Mouse (Mus musculus): ENCODE measurements around the gene Cutal. TPM values are rescaled to one million over a fixed set of nuclear protein-coding genes. Genes with fewer than 3 reads are reported as not detected.

Gene Cutal
- polyA plus RNA-seq, 1 experiment from 2014 or later: 0.24 TPM

GRCm38 (mm10) chr2:34906861-34907604, 32.8 kb downstream of the Cutal start:
- H3K4me3 ChIP-seq: no peak overlapping the region

GRCm38 (mm10) chr2:34909719-34910118, 35.5 kb downstream of the Cutal start:
- H3K9ac ChIP-seq (replicated peaks): no peak overlapping the region
- peaks cover 20% of the 10 kb centered on the region for H3K4me1 ChIP-seq
- WGBS: 94% methylated on average over 4 of the region's 4 CpGs
- no peak overlapping the region for H3K4me2 ChIP-seq (replicated peaks)
- no peak for ATAC-seq (replicated peaks)
- H3K9me3 ChIP-seq: no peaks in the 10 kb centered on the region
- H3K27ac ChIP-seq (replicated peaks): no peak overlapping the region
- no peak overlapping the region for H3K4me3 ChIP-seq
- H3K36me3 ChIP-seq: no peaks in the 10 kb centered on the region
- peaks cover 6% of the 10 kb centered on the region; the same call in 1 of the 2 replicates for H3K27me3 ChIP-seq

More at GRCm38 (mm10) chr2:34906861-34907604, 32.8 kb downstream of the Cutal start:
- H3K9me3 ChIP-seq: no peaks in the 10 kb centered on the region
- H3K27me3 ChIP-seq: no peaks in the 10 kb centered on the region
- H3K4me2 ChIP-seq (replicated peaks): no peak overlapping the region
- ATAC-seq (replicated peaks): no peak
- 58% methylated on average over 12 of the region's 12 CpGs for WGBS
- no peak overlapping the region for H3K27ac ChIP-seq (replicated peaks)
- no peak overlapping the region for H3K9ac ChIP-seq (replicated peaks)
- peaks cover 11% of the 10 kb centered on the region for H3K4me1 ChIP-seq
- no peaks in the 10 kb centered on the region for H3K36me3 ChIP-seq

GRCm38 (mm10) chr2:34911871-34912270, 37.7 kb downstream of the Cutal start:
- Histone ChIP-seq H3K27me3 (peaks cover 15% of the 10 kb centered on the region; the same call in 1 of the 2 replicates), H3K36me3 (no peaks in the 10 kb centered on the region), H3K9ac (replicated peaks) (no peak overlapping the region), H3K9me3 (no peaks in the 10 kb centered on the region), H3K4me3 (no peak overlapping the region), H3K4me1 (peaks cover 17% of the 10 kb centered on the region), H3K4me2 (replicated peaks) (no peak overlapping the region), H3K27ac (replicated peaks) (no peak overlapping the region)
- ATAC-seq (replicated peaks): no peak
- WGBS: 81% methylated on average over 5 of the region's 5 CpGs

GRCm38 (mm10) chr2:34912613-34913012, 38.4 kb downstream of the Cutal start:
- Histone ChIP-seq H3K27me3 (peaks cover 15% of the 10 kb centered on the region; the same call in 1 of the 2 replicates), H3K4me3 (peak overlapping the region; percentile 50), H3K9me3 (no peaks in the 10 kb centered on the region), H3K4me1 (peaks cover 17% of the 10 kb centered on the region), H3K27ac (replicated peaks) (no peak overlapping the region), H3K9ac (replicated peaks) (0 out of 2 replicates have a peak overlapping the region, but pooled peaks have one; percentile 49), H3K4me2 (replicated peaks) (peak overlapping the region; percentile 79), H3K36me3 (no peaks in the 10 kb centered on the region)
- 39% methylated on average over 7 of the region's 7 CpGs for WGBS
- no peak for ATAC-seq (replicated peaks)

- peaks cover 17% of the 10 kb centered on the region for H3K4me1 ChIP-seq
- H3K9me3 ChIP-seq: no peaks in the 10 kb centered on the region
- H3K36me3 ChIP-seq: no peaks in the 10 kb centered on the region
- WGBS: under 1% methylated on average over 56 of the region's 64 CpGs
- peak within 1 kb of the TSS; percentile 49 for H3K9ac ChIP-seq (replicated peaks)
- H3K27me3 ChIP-seq: peaks cover 15% of the 10 kb centered on the region; the same call in 1 of the 2 replicates
- peak within 1 kb of the TSS; percentile 50 for H3K4me3 ChIP-seq
- H3K4me2 ChIP-seq (replicated peaks): peak within 1 kb of the TSS; percentile 79
- no peak within 1 kb of the TSS; the same call in 1 of the 2 replicates for H3K27ac ChIP-seq (replicated peaks)
- peak; percentile 63 for ATAC-seq (replicated peaks)
These were observed 39.2 kb downstream of the Cutal start, which contains the start of gene Phf19 for GRCm38 (mm10) chr2:34913218-34914068. TSS of gene Phf19 (minus strand) at chr2:34914026.

GRCm38 (mm10) chr2:34914069-34914822, 40.0 kb downstream of the Cutal start:
- H3K4me3 ChIP-seq: peak overlapping the region; percentile 50
- H3K9ac ChIP-seq (replicated peaks): peak overlapping the region; percentile 49
- H3K27ac ChIP-seq (replicated peaks): no peak overlapping the region
- H3K4me1 ChIP-seq: peaks cover 17% of the 10 kb centered on the region
- no peaks in the 10 kb centered on the region for H3K36me3 ChIP-seq
- peak; percentile 66 for ATAC-seq (replicated peaks)
- H3K27me3 ChIP-seq: peaks cover 15% of the 10 kb centered on the region; the same call in 1 of the 2 replicates
- peak overlapping the region; percentile 79 for H3K4me2 ChIP-seq (replicated peaks)
- no peaks in the 10 kb centered on the region for H3K9me3 ChIP-seq
- 3% methylated on average over 44 of the region's 50 CpGs for WGBS

- peak overlapping the region; percentile 50; the same call in 1 of the 2 replicates for H3K4me3 ChIP-seq
These were observed 40.6 kb downstream of the Cutal start for GRCm38 (mm10) chr2:34914823-34915082.

GRCm38 (mm10) chr2:34915103-34915502, 40.9 kb downstream of the Cutal start:
- no peak overlapping the region for H3K4me3 ChIP-seq

More at GRCm38 (mm10) chr2:34914823-34915082, 40.6 kb downstream of the Cutal start:
- H3K27ac ChIP-seq (replicated peaks): no peak overlapping the region
- H3K9me3 ChIP-seq: no peaks in the 10 kb centered on the region
- H3K4me2 ChIP-seq (replicated peaks): peak overlapping the region; percentile 79; the same call in 1 of the 2 replicates
- 6% methylated on average over 2 of the region's 2 CpGs for WGBS
- peaks cover 17% of the 10 kb centered on the region for H3K4me1 ChIP-seq
- H3K9ac ChIP-seq (replicated peaks): peak overlapping the region; percentile 49; the same call in 1 of the 2 replicates
- no peak for ATAC-seq (replicated peaks)
- H3K27me3 ChIP-seq: peaks cover 15% of the 10 kb centered on the region; the same call in 1 of the 2 replicates
- H3K36me3 ChIP-seq: no peaks in the 10 kb centered on the region

GRCm38 (mm10) chr2:34920144-34920543, 45.9 kb downstream of the Cutal start:
- Histone ChIP-seq H3K27ac (replicated peaks) (no peak overlapping the region), H3K4me3 (no peak overlapping the region), H3K4me2 (replicated peaks) (no peak overlapping the region), H3K9me3 (no peaks in the 10 kb centered on the region), H3K9ac (replicated peaks) (no peak overlapping the region), H3K27me3 (peaks cover 5% of the 10 kb centered on the region; the same call in 1 of the 2 replicates), H3K4me1 (no peaks in the 10 kb centered on the region), H3K36me3 (no peaks in the 10 kb centered on the region)
- ATAC-seq (replicated peaks): no peak
- 67% methylated on average over 2 of the region's 2 CpGs for WGBS

More at GRCm38 (mm10) chr2:34915103-34915502, 40.9 kb downstream of the Cutal start:
- ATAC-seq (replicated peaks): no peak
- no peaks in the 10 kb centered on the region for H3K36me3 ChIP-seq
- H3K9ac ChIP-seq (replicated peaks): no peak overlapping the region
- WGBS: 63% methylated on average over 2 of the region's 2 CpGs
- no peaks in the 10 kb centered on the region for H3K9me3 ChIP-seq
- H3K27me3 ChIP-seq: peaks cover 15% of the 10 kb centered on the region; the same call in 1 of the 2 replicates
- H3K27ac ChIP-seq (replicated peaks): no peak overlapping the region
- H3K4me2 ChIP-seq (replicated peaks): no peak overlapping the region
- H3K4me1 ChIP-seq: peaks cover 17% of the 10 kb centered on the region

- Histone ChIP-seq H3K9me3 (no peaks in the 10 kb centered on the region), H3K9ac (replicated peaks) (no peak overlapping the region), H3K4me1 (no peaks in the 10 kb centered on the region), H3K27me3 (no peaks in the 10 kb centered on the region), H3K27ac (replicated peaks) (no peak overlapping the region), H3K36me3 (no peaks in the 10 kb centered on the region), H3K4me3 (no peak overlapping the region), H3K4me2 (replicated peaks) (no peak overlapping the region)
- no peak for ATAC-seq (replicated peaks)
- WGBS: 29% methylated on average over 2 of the region's 2 CpGs
These were observed 48.5 kb downstream of the Cutal start for GRCm38 (mm10) chr2:34922729-34923128.

GRCm38 (mm10) chr2:34927320-34927719, 53.1 kb downstream of the Cutal start:
- no peaks in the 10 kb centered on the region for H3K9me3 ChIP-seq
- H3K27ac ChIP-seq (replicated peaks): no peak overlapping the region
- H3K9ac ChIP-seq (replicated peaks): no peak overlapping the region
- H3K4me3 ChIP-seq: no peak overlapping the region
- H3K4me2 ChIP-seq (replicated peaks): no peak overlapping the region
- WGBS: 80% methylated on average over 5 of the region's 5 CpGs
- no peaks in the 10 kb centered on the region for H3K36me3 ChIP-seq
- H3K27me3 ChIP-seq: no peaks in the 10 kb centered on the region
- no peak for ATAC-seq (replicated peaks)
- no peaks in the 10 kb centered on the region for H3K4me1 ChIP-seq
